Mouse (Mus musculus) spleen, adult 2 months (tissue): ENCODE measurements around the gene Nppb. TPM values are rescaled to one million over a fixed set of nuclear protein-coding genes. Genes with fewer than 3 reads are reported as not detected.
A peak's percentile ranks its signal among the peaks of the same experiment; 100 is the strongest.

ENCODE experiments used
- DNase-seq, 2 experiments: peaks; one replicate each; pipeline versions ENCODE4 v3.0.0 to v3.0.0-alpha.2; 2012 to 2021; ENCODE audit warnings: low spot score in 2 of 2, low read depth in 1 of 2
- H3K27ac ChIP-seq: fragments of 200-500 bp; 2 replicates; pipeline ENCODE4 v1.5.1; 2012; ENCODE audit warnings: low read length, inconsistent platforms; ENCODE audit not compliant: insufficient read depth
- H3K27me3 ChIP-seq: fragments of 200-500 bp; 2 replicates; pipeline ENCODE4 v1.6.1; 2012; ENCODE audit warnings: mild to moderate bottlenecking, moderate library complexity, low read length, inconsistent platforms; ENCODE audit not compliant: control insufficient read depth, insufficient read depth
- H3K36me3 ChIP-seq: fragments of 200-500 bp; 2 replicates; pipeline ENCODE4 v1.6.1; 2012; ENCODE audit warnings: mild to moderate bottlenecking, low read length, inconsistent platforms; ENCODE audit not compliant: control insufficient read depth, insufficient read depth
- H3K4me1 ChIP-seq: fragments of 200-500 bp; 2 replicates; pipeline ENCODE4 v1.6.1; 2011; ENCODE audit warnings: inconsistent platforms; ENCODE audit not compliant: control insufficient read depth, insufficient read depth, insufficient read length
- H3K4me3 ChIP-seq: fragments of 200-500 bp; 2 replicates; pipeline ENCODE4 v1.5.1; 2011; ENCODE audit warnings: mild to moderate bottlenecking, inconsistent platforms; ENCODE audit not compliant: insufficient read depth, insufficient read length; ENCODE audit errors: extremely low read depth
- CTCF ChIP-seq: fragments of 200-500 bp; IDR thresholded peaks from 2 replicates; pipeline ENCODE4 v1.5.1; 2011; ENCODE audit warnings: mild to moderate bottlenecking, inconsistent platforms; ENCODE audit not compliant: insufficient read depth, insufficient read length, insufficient replicate concordance; ENCODE audit errors: extremely low read depth
- POLR2A ChIP-seq: fragments of 200-500 bp; IDR thresholded peaks from 2 replicates; pipeline ENCODE4 v1.6.1; 2011; ENCODE audit warnings: low read depth, low read length, inconsistent platforms
- WGBS: fragments of 180-500 bp; shearing (Covaris S2); methylation state at CpG from one replicate; pipeline ENCODE4 v1.1.7; 2018; 5-methylcytosine and 5-hydroxymethylcytosine counted together
- polyA plus RNA-seq: library from polyadenylated mRNA; depleted of rRNA; stranded (reverse); fragments of >200 nt; gene quantifications from 2 replicates; pipeline ENCODE4 v1.2.3, GENCODE M21; 2012

Nppb gene
- polyA plus RNA-seq, 1 experiment = not detected

GRCm38 (mm10) chr4:147957141-147957540 lies 28.4 kb upstream of the Nppb start:
- WGBS = 43% methylated on average over 11 of the region's 11 CpGs
- H3K27ac ChIP-seq = no peak overlapping the region
- no peak overlapping the region for H3K4me3 ChIP-seq
- H3K4me1 ChIP-seq = no peaks in the 10 kb centered on the region; the same call in 1 of the 2 replicates
- DNase-seq = no peak
- H3K27me3 ChIP-seq = no peaks in the 10 kb centered on the region
- TF ChIP-seq CTCF (no peak), POLR2A (no peak)
- no peaks in the 10 kb centered on the region for H3K36me3 ChIP-seq

GRCm38 (mm10) chr4:147959881-147960831 lies 25.4 kb upstream of the Nppb start:
- 35% methylated on average over 6 of the region's 6 CpGs for WGBS
- no peaks in the 10 kb centered on the region for H3K27me3 ChIP-seq
- H3K27ac ChIP-seq = no peak overlapping the region
- TF ChIP-seq CTCF = peak; percentile 47; the same call in 1 of the 2 replicates
- TF ChIP-seq POLR2A = no peak
- no peaks in the 10 kb centered on the region for H3K36me3 ChIP-seq
- DNase-seq = peak; percentile 25 to 48
- no peaks in the 10 kb centered on the region; the same call in 1 of the 2 replicates for H3K4me1 ChIP-seq
- H3K4me3 ChIP-seq = no peak overlapping the region

- Histone ChIP-seq H3K27me3 (no peaks in the 10 kb centered on the region; the same call in 1 of the 2 replicates), H3K36me3 (no peaks in the 10 kb centered on the region), H3K4me1 (no peaks in the 10 kb centered on the region; the same call in 1 of the 2 replicates), H3K27ac (no peak overlapping the region), H3K4me3 (no peak overlapping the region)
- DNase-seq = no peak
- 50% methylated on average over 6 of the region's 6 CpGs for WGBS
- TF ChIP-seq CTCF (no peak), POLR2A (no peak)
Measured at GRCm38 (mm10) chr4:147962781-147963180, 22.8 kb upstream of the Nppb start.

GRCm38 (mm10) chr4:147963623-147964022 lies 22.0 kb upstream of the Nppb start:
- H3K27ac ChIP-seq = peak overlapping the region; percentile 19; the same call in 1 of the 2 replicates
- H3K4me3 ChIP-seq = no peak overlapping the region
- 79% methylated on average over 15 of the region's 15 CpGs for WGBS
- H3K27me3 ChIP-seq = no peaks in the 10 kb centered on the region; the same call in 1 of the 2 replicates
- TF ChIP-seq CTCF = no peak
- no peak for TF ChIP-seq POLR2A
- H3K4me1 ChIP-seq = no peaks in the 10 kb centered on the region; the same call in 1 of the 2 replicates
- no peaks in the 10 kb centered on the region for H3K36me3 ChIP-seq
- DNase-seq = no peak

- 73% methylated on average over 7 of the region's 7 CpGs for WGBS
- Histone ChIP-seq H3K4me3 (no peak overlapping the region), H3K27ac (no peak overlapping the region), H3K27me3 (no peaks in the 10 kb centered on the region; the same call in 1 of the 2 replicates), H3K36me3 (no peaks in the 10 kb centered on the region), H3K4me1 (no peaks in the 10 kb centered on the region)
- no peak for DNase-seq
- TF ChIP-seq CTCF (no peak), POLR2A (no peak)
Measured at GRCm38 (mm10) chr4:147965712-147966111, 19.9 kb upstream of the Nppb start.

- TF ChIP-seq CTCF = no peak
- no peak for TF ChIP-seq POLR2A
- DNase-seq = no peak
- Histone ChIP-seq H3K4me3 (no peak overlapping the region), H3K27ac (no peak overlapping the region), H3K36me3 (no peaks in the 10 kb centered on the region), H3K27me3 (no peaks in the 10 kb centered on the region; the same call in 1 of the 2 replicates), H3K4me1 (no peaks in the 10 kb centered on the region)
- 84% methylated on average over 2 of the region's 2 CpGs for WGBS
Measured at GRCm38 (mm10) chr4:147968816-147969215, 16.8 kb upstream of the Nppb start.
